In the genomic region with DNA sequence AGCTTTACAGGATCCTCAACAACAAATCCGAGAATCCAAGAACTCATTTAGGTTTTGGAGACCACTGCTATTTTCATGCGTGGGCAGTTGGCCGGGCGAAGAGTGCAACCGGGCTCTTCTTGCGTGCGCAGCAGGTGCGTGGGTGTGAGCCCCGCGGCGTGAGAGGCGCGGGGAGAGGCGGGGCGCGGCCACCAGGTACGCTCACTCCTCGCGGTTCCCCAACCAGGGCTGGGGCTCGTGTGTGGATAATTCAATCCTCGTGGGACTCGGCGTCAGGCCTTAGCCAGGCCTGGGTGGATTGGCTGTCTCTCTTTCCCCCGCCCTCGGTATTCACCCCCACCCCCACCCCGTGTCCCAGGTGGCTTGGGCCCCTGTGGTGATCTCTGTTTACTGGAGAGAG, we compare ENCODE assay signal across 9 mouse cellular contexts. TPM values are rescaled to one million over a fixed set of nuclear protein-coding genes. Genes with fewer than 3 reads are reported as not detected.
DNase-seq lines count a peak whose midpoint lies in the region; ATAC-seq and TF ChIP-seq lines count a peak whose summit lies in the region.
"Had no signal": no experiment of that assay in that cellular context is flagged by ENCODE, and none has a peak within 500 bp of the region (broad histone marks: within the 10 kb centered on the region; RNA-seq: fewer than 3 reads in every experiment).

No protein-coding gene starts in this region.

- no peak for TF ChIP-seq CTCF in bone marrow macrophage, adult 2 months (IDR thresholded peaks at IDR 0.05; ENCODE audit: low read depth, low read length)

- no peak for DNase-seq in heart, postnatal 25 days (ENCODE audit: low spot score)
- DNase-seq in urinary bladder, adult 2 months (ENCODE audit: low spot score) = no peak

- ATAC-seq in heart, embryonic 15.5 days (replicated peaks; ENCODE audit: insufficient number of reproducible peaks, insufficient read depth, low FRiP score, low read depth) = no peak
- ATAC-seq in forebrain, embryonic 13.5 days = no peak
- no peak for ATAC-seq in limb, embryonic 15.5 days (ENCODE audit: insufficient number of reproducible peaks, low FRiP score, low TSS enrichment, low read depth)
- no peak for ATAC-seq in megakaryocyte, adult 5-6 weeks (ENCODE audit: poor library complexity, severe bottlenecking)
- ATAC-seq in granulocyte monocyte progenitor cell, adult 5-6 weeks (replicated peaks; ENCODE audit: poor library complexity, severe bottlenecking) = no peak
- ATAC-seq: Patski had no signal

- H3K27ac ChIP-seq in heart, embryonic 15.5 days = no peak overlapping the region
- no peak overlapping the region for H3K27ac ChIP-seq in bone marrow macrophage, adult 2 months (ENCODE audit: insufficient read depth, low read depth, low read length)
- H3K27ac ChIP-seq in forebrain, embryonic 13.5 days = no peak overlapping the region
- H3K27ac ChIP-seq in limb, embryonic 15.5 days = no peak overlapping the region

- peaks cover 21% of the 10 kb centered on the region for H3K4me1 ChIP-seq in heart, embryonic 15.5 days (replicated peaks)
- H3K4me1 ChIP-seq in bone marrow macrophage, adult 2 months (ENCODE audit: control insufficient read depth, insufficient read depth, low read length) = peaks cover 9% of the 10 kb centered on the region; the same call in 1 of the 2 replicates
- peaks cover 24% of the 10 kb centered on the region for H3K4me1 ChIP-seq in forebrain, embryonic 13.5 days
- peaks cover 24% of the 10 kb centered on the region for H3K4me1 ChIP-seq in limb, embryonic 15.5 days

- H3K4me2 ChIP-seq in heart, embryonic 15.5 days = peak overlapping the region; percentile 71
- H3K4me2 ChIP-seq in forebrain, embryonic 13.5 days = peak overlapping the region; percentile 60
- H3K4me2 ChIP-seq in limb, embryonic 15.5 days = peak overlapping the region; percentile 60

- no peaks in the 10 kb centered on the region for H3K36me3 ChIP-seq in heart, embryonic 15.5 days
- peaks cover 14% of the 10 kb centered on the region for H3K36me3 ChIP-seq in forebrain, embryonic 13.5 days (ENCODE audit: poor library complexity, severe bottlenecking)
- no peaks in the 10 kb centered on the region for H3K36me3 ChIP-seq in limb, embryonic 15.5 days

- TF ChIP-seq POLR2A in bone marrow macrophage, adult 2 months (IDR thresholded peaks at IDR 0.05; ENCODE audit: borderline replicate concordance, low read depth, low read length) = no peak

- 7% methylated on average over 26 of the region's 26 CpGs for WGBS in heart, embryonic 15.5 days
- 4% methylated on average over 26 of the region's 26 CpGs for WGBS in forebrain, embryonic 13.5 days
- WGBS in limb, embryonic 15.5 days = 7% methylated on average over 26 of the region's 26 CpGs

- H3K9me3 ChIP-seq in heart, embryonic 15.5 days (replicated peaks) = no peaks in the 10 kb centered on the region
- H3K9me3 ChIP-seq in forebrain, embryonic 13.5 days (replicated peaks) = no peaks in the 10 kb centered on the region
- H3K9me3 ChIP-seq in limb, embryonic 15.5 days = no peaks in the 10 kb centered on the region

- intact Hi-C loops in heart, postnatal 25 days (cut with DNase I) = loop anchor here (1.0 to 10.0 kb wide), 3 partner anchors 139 to 279 kb away; a partner anchor contains a TSS

- peaks cover 62% of the 10 kb centered on the region for H3K27me3 ChIP-seq in heart, embryonic 15.5 days
- peaks cover 60% of the 10 kb centered on the region for H3K27me3 ChIP-seq in forebrain, embryonic 13.5 days
- H3K27me3 ChIP-seq in limb, embryonic 15.5 days = peaks cover 56% of the 10 kb centered on the region
- H3K27me3 ChIP-seq: Patski had no signal

- peak overlapping the region; percentile 42 for H3K4me3 ChIP-seq in heart, embryonic 15.5 days
- 0 out of 2 replicates have a peak overlapping the region, but pooled peaks have one; percentile 18 for H3K4me3 ChIP-seq in bone marrow macrophage, adult 2 months (ENCODE audit: insufficient read depth, low read length)
- H3K4me3 ChIP-seq in forebrain, embryonic 13.5 days = peak overlapping the region; percentile 33
- H3K4me3 ChIP-seq in limb, embryonic 15.5 days = peak overlapping the region; percentile 33

- H3K9ac ChIP-seq in heart, embryonic 15.5 days = 0 out of 2 replicates have a peak overlapping the region, but pooled peaks have one; percentile 45
- H3K9ac ChIP-seq in forebrain, embryonic 13.5 days = peak overlapping the region; percentile 56
- H3K9ac ChIP-seq in limb, embryonic 15.5 days = no peak overlapping the region

RNA-seq across cellular contexts. Expression of a gene that starts 1.2 kb away (rescaled TPM):
- polyA plus RNA-seq in heart, embryonic 15.5 days (2015; fragmentation: Nextera tagmentation; extraction: Ambion mirVana) = 0.54 and 0.65 TPM in 2 replicates
- under 1 TPM in 1 of 2 experiments, not detected in 1; 0.45 TPM for total RNA-seq in heart, postnatal 25 days (2021)
- polyA plus RNA-seq in bone marrow macrophage, adult 2 months (2012; ENCODE audit: insufficient read depth, insufficient read length, missing spikeins) = not detected in 2 replicates
- polyA plus RNA-seq in forebrain, embryonic 13.5 days (2015; fragmentation: Nextera tagmentation; extraction: Ambion mirVana) = 1.8 and 2.2 TPM in 2 replicates
- 1.5 and 1.6 TPM in 2 replicates for polyA plus RNA-seq in limb, embryonic 15.5 days (2015; fragmentation: Nextera tagmentation; extraction: Ambion mirVana)
- total RNA-seq in megakaryocyte, adult 5-6 weeks (2015) = not detected in 2 replicates
- total RNA-seq in megakaryocyte, adult 5-6 weeks (2017) = not detected in 2 replicates
- polyA plus RNA-seq in urinary bladder, adult 2 months (2012; rRNA removed) = 3.0 and 4.8 TPM in 2 replicates
- total RNA-seq in granulocyte monocyte progenitor cell, adult 5-6 weeks (2014; fragmentation: Nextera tagmentation) = not detected in 2 replicates
- not detected in 2 replicates for total RNA-seq in granulocyte monocyte progenitor cell, adult 5-6 weeks (2017)

RNA-seq across cellular contexts. Expression of a gene that starts 7.1 kb away (rescaled TPM):
- polyA plus RNA-seq in heart, embryonic 15.5 days (2015; fragmentation: Nextera tagmentation; extraction: Ambion mirVana) = 4.5 and 5.2 TPM in 2 replicates
- 1 to 10 TPM; 4.2 to 4.8 TPM for total RNA-seq in heart, postnatal 25 days (2021)
- 6.1 and 8.5 TPM in 2 replicates for polyA plus RNA-seq in bone marrow macrophage, adult 2 months (2012; ENCODE audit: insufficient read depth, insufficient read length, missing spikeins)
- polyA plus RNA-seq in forebrain, embryonic 13.5 days (2015; fragmentation: Nextera tagmentation; extraction: Ambion mirVana) = 13.4 and 14.8 TPM in 2 replicates
- 11.0 and 12.3 TPM in 2 replicates for polyA plus RNA-seq in limb, embryonic 15.5 days (2015; fragmentation: Nextera tagmentation; extraction: Ambion mirVana)
- 1.9 and 2.5 TPM in 2 replicates for total RNA-seq in megakaryocyte, adult 5-6 weeks (2015)
- 2.3 and 7.7 TPM in 2 replicates for total RNA-seq in megakaryocyte, adult 5-6 weeks (2017)
- polyA plus RNA-seq in urinary bladder, adult 2 months (2012; rRNA removed) = 7.0 and 8.5 TPM in 2 replicates
- 7.1 and 7.9 TPM in 2 replicates for total RNA-seq in granulocyte monocyte progenitor cell, adult 5-6 weeks (2014; fragmentation: Nextera tagmentation)
- 9.8 TPM in 2 replicates for total RNA-seq in granulocyte monocyte progenitor cell, adult 5-6 weeks (2017)

RNA-seq across cellular contexts. Expression of a gene that starts 15.9 kb away (rescaled TPM):
- polyA plus RNA-seq in heart, embryonic 15.5 days (2015; fragmentation: Nextera tagmentation; extraction: Ambion mirVana) = 18.1 and 19.8 TPM in 2 replicates
- 10 to 100 TPM; 20.0 to 22.3 TPM for total RNA-seq in heart, postnatal 25 days (2021)
- polyA plus RNA-seq in bone marrow macrophage, adult 2 months (2012; ENCODE audit: insufficient read depth, insufficient read length, missing spikeins) = 0.32 and 0.70 TPM in 2 replicates
- polyA plus RNA-seq in forebrain, embryonic 13.5 days (2015; fragmentation: Nextera tagmentation; extraction: Ambion mirVana) = 4.3 and 4.7 TPM in 2 replicates
- polyA plus RNA-seq in limb, embryonic 15.5 days (2015; fragmentation: Nextera tagmentation; extraction: Ambion mirVana) = 12.1 and 13.9 TPM in 2 replicates
- 0.04 and 0.27 TPM in 2 replicates for total RNA-seq in megakaryocyte, adult 5-6 weeks (2015)
- total RNA-seq in megakaryocyte, adult 5-6 weeks (2017) = not detected in 2 replicates
- 4.0 and 4.1 TPM in 2 replicates for polyA plus RNA-seq in urinary bladder, adult 2 months (2012; rRNA removed)
- not detected in 2 replicates for total RNA-seq in granulocyte monocyte progenitor cell, adult 5-6 weeks (2014; fragmentation: Nextera tagmentation)
- 0.13 TPM in 1 of 2 replicates, not detected in the other for total RNA-seq in granulocyte monocyte progenitor cell, adult 5-6 weeks (2017)
- polyA plus RNA-seq: Patski had no signal

RNA-seq across cellular contexts. Expression of a gene that starts 24.0 kb away (rescaled TPM):
- polyA plus RNA-seq in heart, embryonic 15.5 days (2015; fragmentation: Nextera tagmentation; extraction: Ambion mirVana) = 107 and 113 TPM in 2 replicates
- 10 to 100 TPM; 31.4 to 36.7 TPM for total RNA-seq in heart, postnatal 25 days (2021)
- polyA plus RNA-seq in bone marrow macrophage, adult 2 months (2012; ENCODE audit: insufficient read depth, insufficient read length, missing spikeins) = 49.9 and 53.0 TPM in 2 replicates
- 226 and 229 TPM in 2 replicates for polyA plus RNA-seq in forebrain, embryonic 13.5 days (2015; fragmentation: Nextera tagmentation; extraction: Ambion mirVana)
- polyA plus RNA-seq in limb, embryonic 15.5 days (2015; fragmentation: Nextera tagmentation; extraction: Ambion mirVana) = 154 and 172 TPM in 2 replicates
- 74.4 and 77.6 TPM in 2 replicates for total RNA-seq in megakaryocyte, adult 5-6 weeks (2015)
- 25.6 and 31.5 TPM in 2 replicates for total RNA-seq in megakaryocyte, adult 5-6 weeks (2017)
- 55.2 and 69.0 TPM in 2 replicates for polyA plus RNA-seq in urinary bladder, adult 2 months (2012; rRNA removed)
- total RNA-seq in granulocyte monocyte progenitor cell, adult 5-6 weeks (2014; fragmentation: Nextera tagmentation) = 78.5 and 112 TPM in 2 replicates
- total RNA-seq in granulocyte monocyte progenitor cell, adult 5-6 weeks (2017) = 36.9 and 44.2 TPM in 2 replicates

RNA-seq across cellular contexts. Expression of a gene that starts 25.9 kb away (rescaled TPM):
- 7.3 and 10.3 TPM in 2 replicates for polyA plus RNA-seq in heart, embryonic 15.5 days (2015; fragmentation: Nextera tagmentation; extraction: Ambion mirVana)
- total RNA-seq in heart, postnatal 25 days (2021) = 1 to 10 TPM; 2.1 to 2.3 TPM
- 3.3 and 4.8 TPM in 2 replicates for polyA plus RNA-seq in bone marrow macrophage, adult 2 months (2012; ENCODE audit: insufficient read depth, insufficient read length, missing spikeins)
- 10.7 and 12.1 TPM in 2 replicates for polyA plus RNA-seq in forebrain, embryonic 13.5 days (2015; fragmentation: Nextera tagmentation; extraction: Ambion mirVana)
- polyA plus RNA-seq in limb, embryonic 15.5 days (2015; fragmentation: Nextera tagmentation; extraction: Ambion mirVana) = 12.1 TPM in 2 replicates
- 4.0 and 5.2 TPM in 2 replicates for total RNA-seq in megakaryocyte, adult 5-6 weeks (2015)
- total RNA-seq in megakaryocyte, adult 5-6 weeks (2017) = 0.11 and 4.3 TPM in 2 replicates
- polyA plus RNA-seq in urinary bladder, adult 2 months (2012; rRNA removed) = 7.4 and 8.7 TPM in 2 replicates
- 4.7 and 4.8 TPM in 2 replicates for total RNA-seq in granulocyte monocyte progenitor cell, adult 5-6 weeks (2014; fragmentation: Nextera tagmentation)
- total RNA-seq in granulocyte monocyte progenitor cell, adult 5-6 weeks (2017) = 0.57 TPM in 1 of 2 replicates, not detected in the other
